Mouse (Mus musculus) lung, adult 18-20 months (tissue): ENCODE data around the gene P2rx1.

Source experiments
- DNase-seq, 2 experiments: peaks; one replicate each; pipeline ENCODE4 v3.0.0; 2022; ENCODE audit warnings: mixed read lengths in 2 of 2

The P2rx1 gene

GRCm38 (mm10) chr11:73023827-73024226, 24.9 kb downstream of the P2rx1 start:
- DNase-seq: peak; percentile 39 to 58

GRCm38 (mm10) chr11:73024236-73024904, 25.5 kb downstream of the P2rx1 start:
- DNase-seq: peak; percentile 59 to 67

- peak; percentile 79 to 85 for DNase-seq
Measured at GRCm38 (mm10) chr11:73026961-73027360, 28.1 kb downstream of the P2rx1 start.

GRCm38 (mm10) chr11:73030821-73031498, 32.1 kb downstream of the P2rx1 start:
- peak; percentile 91 to 94 for DNase-seq

- no peak for DNase-seq
Measured at GRCm38 (mm10) chr11:73031536-73031935, 32.6 kb downstream of the P2rx1 start.

- no peak for DNase-seq
Measured at GRCm38 (mm10) chr11:73036077-73036476, 37.2 kb downstream of the P2rx1 start.

- no peak for DNase-seq
Measured at GRCm38 (mm10) chr11:73036889-73037288, 38.0 kb downstream of the P2rx1 start.

GRCm38 (mm10) chr11:73037691-73038090, 38.8 kb downstream of the P2rx1 start:
- no peak for DNase-seq

- DNase-seq: peak; percentile 35 to 52
Measured at GRCm38 (mm10) chr11:73039102-73039799, 40.3 kb downstream of the P2rx1 start.

- no peak for DNase-seq
Measured at GRCm38 (mm10) chr11:73044229-73044755, 45.4 kb downstream of the P2rx1 start.

GRCm38 (mm10) chr11:73044789-73045188, 45.9 kb downstream of the P2rx1 start:
- DNase-seq: no peak

GRCm38 (mm10) chr11:73047542-73047996, 48.7 kb downstream of the P2rx1 start, which contains the start of gene Ncbp3:
Gene Ncbp3 (plus strand): TSS chr11:73047783.
- DNase-seq: peak; percentile 95 to 97

GRCm38 (mm10) chr11:73048030-73048876, 49.4 kb downstream of the P2rx1 start:
- peak in 1 of 2 experiments; percentile 63 for DNase-seq

GRCm38 (mm10) chr11:73049335-73049734, 50.4 kb downstream of the P2rx1 start:
- DNase-seq: peak; percentile 73 to 77

- no peak for DNase-seq
Measured at GRCm38 (mm10) chr11:73052795-73053194, 53.9 kb downstream of the P2rx1 start.

GRCm38 (mm10) chr11:73057701-73058100, 58.8 kb downstream of the P2rx1 start:
- no peak for DNase-seq

- DNase-seq: no peak
Measured at GRCm38 (mm10) chr11:73059630-73060029, 60.7 kb downstream of the P2rx1 start.

- no peak for DNase-seq
Measured at GRCm38 (mm10) chr11:73061413-73061812, 62.5 kb downstream of the P2rx1 start.
